Mouse (Mus musculus) stomach, postnatal 0 days (tissue): ENCODE results near the gene Grk2.

Source experiments
- CTCF ChIP-seq: IDR thresholded peaks from 2 replicates; pipeline ENCODE4 v1.5.1; 2016; ENCODE audit warnings: antibody characterized with exemption, low read depth, mild to moderate bottlenecking, moderate library complexity
- EP300 ChIP-seq: optimal IDR thresholded peaks from 2 replicates; pipeline ENCODE3; 2016; ENCODE audit warnings: antibody characterized with exemption

DNA sequence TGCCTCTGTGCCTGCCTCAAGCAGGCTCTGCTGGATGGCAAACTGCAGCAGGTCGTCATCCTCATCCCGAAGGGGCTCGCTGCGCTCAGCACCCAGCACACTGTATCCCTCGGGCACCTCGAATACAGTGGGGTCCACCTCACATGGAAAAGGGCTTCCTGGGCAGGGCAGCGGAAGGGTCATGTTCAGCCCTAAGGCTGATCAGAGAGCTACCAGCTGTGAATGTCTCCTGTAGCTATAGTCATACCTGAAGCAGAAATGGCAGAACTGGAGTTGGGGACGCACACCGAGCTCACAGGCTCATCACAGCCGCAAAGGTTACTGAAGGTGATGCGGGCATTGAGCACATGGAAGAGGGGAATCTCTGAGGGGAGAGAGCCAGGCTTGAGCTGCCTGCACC lies 35.0 kb downstream of the Grk2 start:
- TF ChIP-seq CTCF, result no peak
- no peak for TF ChIP-seq EP300
